Mouse (Mus musculus) midbrain, embryonic 10.5 days (tissue): ENCODE measurements at regions not wholly inside any gene's neighbourhood (a gene's known extent, or its start where the extent isn't known, plus 50 kb on each side); places are given as distances from the start of the nearest gene placed in this dataset.

Source experiments
- DNase-seq: peaks from one replicate; pipeline ENCODE4 v3.0.0-alpha.2; 2017; ENCODE audit warnings: low spot score
- H3K27ac ChIP-seq: fragments of 300-500 bp; sonication (generic); replicated peaks from 2 replicates; pipeline ENCODE4 v1.5.1; 2016; ENCODE audit warnings: mild to moderate bottlenecking
- H3K27me3 ChIP-seq: fragments of 300-500 bp; sonication (generic); 2 replicates; pipeline ENCODE4 v1.6.1; 2016; ENCODE audit warnings: low read depth, mild to moderate bottlenecking; ENCODE audit not compliant: poor library complexity, severe bottlenecking
- H3K36me3 ChIP-seq: fragments of 300-500 bp; sonication (generic); 2 replicates; pipeline ENCODE4 v1.6.1; 2016; ENCODE audit warnings: mild to moderate bottlenecking, moderate library complexity
- H3K4me1 ChIP-seq: fragments of 300-500 bp; sonication (generic); 2 replicates; pipeline ENCODE4 v1.6.1; 2016
- H3K4me3 ChIP-seq: fragments of 300-500 bp; sonication (generic); 2 replicates; pipeline ENCODE4 v1.5.1; 2016; ENCODE audit warnings: mild to moderate bottlenecking, moderate library complexity
- H3K9me3 ChIP-seq: fragments of 300-500 bp; sonication (generic); replicated peaks from 2 replicates; pipeline ENCODE4 v1.6.1; 2016; ENCODE audit warnings: mild to moderate bottlenecking
- WGBS: fragments of 180-500 bp; shearing (Covaris S2); methylation state at CpG from one replicate; pipeline ENCODE4 v1.1.7; 2016; 5-methylcytosine and 5-hydroxymethylcytosine counted together

DNA sequence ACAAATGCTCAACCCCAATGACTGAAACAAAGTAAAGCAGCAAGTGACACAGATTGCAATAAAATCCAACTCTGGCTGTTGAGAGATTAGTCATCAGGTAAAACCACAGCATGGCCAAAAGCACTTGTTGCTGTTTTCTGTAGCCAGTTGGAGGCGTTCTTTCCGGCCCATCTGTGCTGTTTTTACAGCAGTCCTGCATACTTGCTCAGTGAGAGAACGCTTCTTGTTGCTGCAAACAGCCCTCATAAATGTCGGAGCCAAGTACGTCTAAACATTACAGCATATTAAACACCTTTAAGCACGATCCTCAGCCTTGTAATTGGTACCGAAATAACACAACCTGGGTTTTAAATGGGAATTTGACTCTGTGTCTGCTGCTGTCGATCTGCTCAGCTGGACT is 65.6 kb upstream of the Hs3st3a1 start:
- no peak for DNase-seq
- Histone ChIP-seq H3K36me3 (no peaks in the 10 kb centered on the region), H3K4me1 (0 out of 2 replicates have a peak, but pooled peaks cover 7% of the 10 kb centered on the region), H3K9me3 (no peaks in the 10 kb centered on the region), H3K27me3 (no peaks in the 10 kb centered on the region), H3K4me3 (no peak overlapping the region), H3K27ac (no peak overlapping the region)
- 79% methylated on average over 8 of the region's 8 CpGs for WGBS

DNA sequence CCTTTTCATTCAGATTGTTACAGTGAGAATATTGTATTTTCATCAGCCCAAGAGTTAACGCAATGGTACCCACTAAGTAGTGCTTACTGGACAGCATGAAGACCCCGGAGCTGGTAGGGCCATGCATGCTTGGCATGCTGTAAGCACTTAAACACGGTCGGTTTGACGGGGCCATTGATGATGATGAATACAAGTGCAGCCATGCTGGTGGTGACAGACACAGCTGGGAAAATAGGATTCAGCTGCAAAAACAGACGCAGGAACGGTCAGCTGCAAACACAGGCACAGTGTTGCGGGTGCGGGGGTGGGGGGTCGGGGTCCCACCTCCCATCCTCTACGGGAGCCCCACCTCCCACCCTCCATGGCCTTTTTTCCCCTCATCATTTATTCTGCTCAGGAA is 99.7 kb upstream of the Hs3st3a1 start:
- no peak for DNase-seq
- Histone ChIP-seq H3K36me3 (no peaks in the 10 kb centered on the region), H3K27me3 (no peaks in the 10 kb centered on the region), H3K27ac (no peak overlapping the region), H3K4me3 (no peak overlapping the region), H3K9me3 (no peaks in the 10 kb centered on the region), H3K4me1 (no peaks in the 10 kb centered on the region)
- WGBS = 84% methylated on average over 11 of the region's 11 CpGs

DNA sequence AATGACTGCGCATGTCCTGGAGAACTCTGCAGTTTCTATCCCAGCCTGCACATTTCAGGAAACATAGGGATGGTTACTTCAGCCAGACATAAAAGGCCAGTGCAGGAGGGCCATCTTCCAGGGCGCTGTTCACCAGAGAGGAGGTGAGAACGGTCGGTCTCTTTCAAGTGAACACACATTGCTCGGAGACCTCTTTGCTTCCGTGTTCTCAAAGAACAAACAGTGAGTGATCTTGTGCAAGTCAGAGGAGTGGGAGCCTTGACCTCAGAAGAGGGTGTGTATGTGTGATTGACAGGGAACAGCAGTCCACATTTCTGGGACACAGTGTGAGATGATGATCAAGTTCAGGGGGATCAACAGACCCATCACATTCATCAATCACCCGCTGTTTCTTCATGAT is 102.7 kb upstream of the Hs3st3a1 start:
- no peaks in the 10 kb centered on the region for H3K36me3 ChIP-seq
- 91% methylated on average over 7 of the region's 7 CpGs for WGBS
- no peak overlapping the region for H3K27ac ChIP-seq
- DNase-seq = no peak
- no peak overlapping the region for H3K4me3 ChIP-seq
- H3K9me3 ChIP-seq = no peaks in the 10 kb centered on the region
- peaks cover 6% of the 10 kb centered on the region for H3K4me1 ChIP-seq
- no peaks in the 10 kb centered on the region for H3K27me3 ChIP-seq

DNA sequence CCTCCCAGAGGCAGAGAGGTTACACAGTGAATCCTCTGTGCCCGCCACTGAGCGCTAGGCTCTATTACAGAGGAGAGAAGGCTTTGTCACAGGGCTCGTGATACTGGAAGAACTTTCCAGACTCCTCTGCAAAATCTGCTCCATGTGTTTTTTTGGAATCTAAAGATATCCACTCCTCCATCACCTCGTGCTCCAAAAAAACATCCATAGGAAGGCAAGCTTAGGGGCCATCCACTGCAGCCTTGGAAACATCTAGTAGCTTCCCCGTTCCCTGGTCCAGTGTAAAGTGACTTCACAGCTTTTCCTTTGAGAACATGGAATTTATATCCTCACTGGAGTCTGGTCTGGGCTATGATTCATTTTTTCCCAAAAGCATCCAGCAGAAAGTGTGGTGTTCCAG is 103.3 kb upstream of the Hs3st3a1 start:
- Histone ChIP-seq H3K4me1 (peaks cover 6% of the 10 kb centered on the region), H3K27ac (no peak overlapping the region), H3K9me3 (no peaks in the 10 kb centered on the region), H3K4me3 (no peak overlapping the region), H3K27me3 (no peaks in the 10 kb centered on the region), H3K36me3 (no peaks in the 10 kb centered on the region)
- 86% methylated on average over 5 of the region's 5 CpGs for WGBS
- DNase-seq = no peak

DNA sequence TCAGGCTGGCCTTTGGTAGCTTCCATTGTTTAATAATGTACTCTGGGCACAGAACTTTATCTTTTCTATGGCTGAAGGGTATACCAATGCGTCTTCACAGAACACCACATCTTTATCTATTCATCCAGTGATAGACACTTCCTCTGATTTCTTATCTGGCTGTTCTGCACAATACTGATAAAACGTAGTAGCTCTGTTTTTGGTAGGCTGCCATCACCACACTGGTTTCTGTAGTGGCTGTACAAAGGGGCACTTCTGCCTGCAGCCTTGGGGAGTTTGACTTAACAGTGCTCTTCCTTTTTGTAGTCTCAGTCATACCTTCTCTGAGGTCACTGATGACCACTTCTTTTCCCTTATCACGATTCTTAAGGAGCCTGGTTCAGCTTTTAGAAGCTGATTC is 106.0 kb upstream of the Hs3st3a1 start:
- WGBS = 84% methylated on average over 3 of the region's 3 CpGs
- Histone ChIP-seq H3K4me3 (no peak overlapping the region), H3K36me3 (no peaks in the 10 kb centered on the region), H3K4me1 (peaks cover 6% of the 10 kb centered on the region), H3K27me3 (no peaks in the 10 kb centered on the region), H3K9me3 (no peaks in the 10 kb centered on the region), H3K27ac (no peak overlapping the region)
- no peak for DNase-seq

DNA sequence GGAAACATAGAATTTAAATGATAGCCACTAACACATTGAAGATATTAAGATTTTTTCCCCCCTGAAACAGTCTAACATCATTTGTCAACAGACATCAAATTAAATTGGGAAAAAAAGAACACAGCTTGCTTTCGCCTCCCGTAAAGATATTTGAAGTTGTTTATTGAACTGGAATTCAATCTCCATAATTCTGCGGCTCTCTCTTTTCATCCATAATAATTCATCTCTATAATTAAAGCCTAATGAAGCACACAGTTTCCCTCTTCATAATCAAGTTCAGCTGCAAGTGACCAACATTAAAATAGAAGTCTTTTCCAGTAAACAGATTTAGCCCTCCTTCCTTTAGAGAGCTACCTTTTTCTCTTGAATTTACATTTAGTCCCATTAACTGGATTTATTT is 107.4 kb upstream of the Hs3st3a1 start:
- Histone ChIP-seq H3K4me3 (no peak overlapping the region), H3K27me3 (no peaks in the 10 kb centered on the region), H3K4me1 (peaks cover 6% of the 10 kb centered on the region), H3K9me3 (no peaks in the 10 kb centered on the region), H3K36me3 (no peaks in the 10 kb centered on the region), H3K27ac (no peak overlapping the region)
- WGBS = 84% methylated on average over 3 of the region's 3 CpGs
- DNase-seq = no peak

DNA sequence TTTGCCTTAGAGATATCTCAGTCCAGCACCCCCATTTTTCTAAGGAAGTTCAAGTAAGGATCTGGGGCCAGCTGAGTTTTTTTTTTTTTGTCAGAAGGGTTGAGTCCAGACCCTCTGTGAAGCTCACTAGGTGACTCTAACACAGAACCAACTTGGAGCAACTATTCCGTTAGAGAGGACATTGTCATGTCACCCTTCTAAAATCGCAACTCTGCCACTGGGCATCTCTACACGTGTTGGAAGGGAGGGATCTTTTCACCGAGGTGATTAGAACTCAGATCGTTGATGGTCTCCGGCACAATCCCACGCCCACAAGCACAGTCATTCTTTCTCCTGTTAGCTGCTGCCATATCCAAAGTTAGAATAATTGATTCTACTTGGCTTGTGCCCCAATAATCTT is 108.5 kb upstream of the Hs3st3a1 start:
- Histone ChIP-seq H3K27me3 (no peaks in the 10 kb centered on the region), H3K4me1 (peaks cover 6% of the 10 kb centered on the region), H3K36me3 (no peaks in the 10 kb centered on the region), H3K4me3 (no peak overlapping the region), H3K27ac (no peak overlapping the region), H3K9me3 (no peaks in the 10 kb centered on the region)
- 84% methylated on average over 7 of the region's 7 CpGs for WGBS
- DNase-seq = no peak

DNA sequence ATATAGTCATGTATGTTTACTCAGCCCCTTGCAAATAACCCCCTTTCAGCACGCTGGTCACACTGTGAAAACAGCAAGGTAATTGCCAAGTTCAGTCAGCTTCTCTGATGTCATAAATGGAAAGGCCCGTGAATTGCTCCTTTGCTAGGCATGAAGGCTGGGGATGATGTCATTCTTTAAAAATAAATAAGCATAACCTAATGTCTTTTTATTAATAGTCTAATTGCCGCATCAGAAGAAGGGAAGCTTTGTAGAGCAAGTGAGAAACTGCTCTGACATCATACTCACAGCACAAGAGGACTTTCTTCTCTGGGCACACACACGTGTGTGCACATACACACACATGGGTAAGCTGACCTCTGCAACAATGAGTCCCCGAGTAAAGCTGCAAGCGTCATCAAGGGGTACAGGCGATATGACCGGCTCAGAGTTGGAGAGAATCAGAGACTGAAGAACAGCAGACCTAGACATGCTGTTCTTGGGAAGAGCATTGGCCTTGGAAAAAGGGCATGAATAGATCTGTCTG is 113.2 kb upstream of the Hs3st3a1 start:
- no peaks in the 10 kb centered on the region for H3K27me3 ChIP-seq
- H3K9me3 ChIP-seq = no peaks in the 10 kb centered on the region
- H3K36me3 ChIP-seq = no peaks in the 10 kb centered on the region
- H3K4me1 ChIP-seq = no peaks in the 10 kb centered on the region
- WGBS = 92% methylated on average over 8 of the region's 8 CpGs
- H3K27ac ChIP-seq = no peak overlapping the region
- DNase-seq = no peak
- H3K4me3 ChIP-seq = no peak overlapping the region

DNA sequence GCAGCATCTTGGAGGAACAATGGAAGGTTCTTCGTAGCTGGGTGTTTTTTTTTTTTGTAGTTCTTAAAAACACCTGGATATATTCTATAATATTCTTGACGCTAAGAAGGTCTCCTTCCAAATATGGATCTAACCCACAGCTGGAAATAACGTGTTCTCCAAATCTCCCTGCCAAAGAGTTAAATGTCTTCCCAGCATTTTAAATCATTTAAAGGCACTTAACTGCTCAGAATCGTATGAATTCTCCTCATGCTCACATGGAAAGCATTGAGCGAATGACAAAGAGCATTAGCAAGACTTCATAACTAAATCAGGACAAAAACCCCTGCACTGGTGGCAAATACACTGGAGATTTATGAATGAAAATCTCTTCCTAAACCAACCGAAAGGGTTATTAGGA is 117.7 kb upstream of the Hs3st3a1 start:
- no peak for DNase-seq
- peaks cover 9% of the 10 kb centered on the region for H3K4me1 ChIP-seq
- no peak overlapping the region for H3K4me3 ChIP-seq
- H3K9me3 ChIP-seq = no peaks in the 10 kb centered on the region
- WGBS = 90% methylated on average over 6 of the region's 6 CpGs
- H3K27ac ChIP-seq = no peak overlapping the region
- H3K27me3 ChIP-seq = no peaks in the 10 kb centered on the region
- no peaks in the 10 kb centered on the region for H3K36me3 ChIP-seq

DNA sequence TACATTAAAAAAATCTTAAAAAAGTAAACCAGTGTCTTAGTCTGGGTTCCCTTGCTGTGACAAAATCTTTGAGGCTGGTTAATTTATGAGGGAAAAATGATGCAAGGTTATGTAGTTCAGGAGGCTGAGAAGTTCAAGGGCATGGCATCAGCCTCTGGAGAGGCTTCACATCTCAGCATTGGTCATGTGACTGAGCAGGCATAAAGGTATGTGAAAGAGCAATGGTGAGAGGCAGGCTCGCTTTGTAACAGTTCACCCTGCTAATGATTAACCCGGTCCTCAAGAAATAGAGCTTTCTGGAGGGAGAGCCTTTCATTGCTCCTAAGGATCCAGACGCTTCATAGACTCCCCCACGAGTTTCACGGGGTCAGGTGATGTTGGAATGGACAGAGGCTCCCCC is 120.1 kb upstream of the Hs3st3a1 start:
- Histone ChIP-seq H3K36me3 (no peaks in the 10 kb centered on the region), H3K27ac (no peak overlapping the region), H3K9me3 (no peaks in the 10 kb centered on the region), H3K4me3 (no peak overlapping the region), H3K4me1 (peaks cover 9% of the 10 kb centered on the region), H3K27me3 (no peaks in the 10 kb centered on the region)
- no peak for DNase-seq
- WGBS = 81% methylated on average over 5 of the region's 5 CpGs

DNA sequence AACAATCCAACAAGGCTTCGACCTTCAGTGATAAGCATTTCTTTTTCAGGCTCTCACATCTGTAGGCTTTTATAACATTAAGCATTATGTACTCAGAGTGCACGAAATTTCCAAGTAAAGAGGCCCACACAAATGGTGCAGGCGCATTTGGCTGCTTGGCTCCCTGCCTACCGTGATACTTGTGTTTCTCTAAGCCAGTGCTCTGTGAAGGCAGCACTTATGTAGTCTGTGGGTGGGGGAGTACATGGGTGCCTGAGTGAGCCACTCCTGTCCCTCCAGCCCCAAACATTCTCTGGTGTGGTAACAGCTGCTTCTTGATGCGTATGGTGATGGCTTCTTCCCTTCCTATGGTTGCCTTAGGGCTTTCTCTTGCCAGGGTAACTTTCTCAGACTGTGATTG is 121.9 kb upstream of the Hs3st3a1 start:
- no peak for DNase-seq

DNA sequence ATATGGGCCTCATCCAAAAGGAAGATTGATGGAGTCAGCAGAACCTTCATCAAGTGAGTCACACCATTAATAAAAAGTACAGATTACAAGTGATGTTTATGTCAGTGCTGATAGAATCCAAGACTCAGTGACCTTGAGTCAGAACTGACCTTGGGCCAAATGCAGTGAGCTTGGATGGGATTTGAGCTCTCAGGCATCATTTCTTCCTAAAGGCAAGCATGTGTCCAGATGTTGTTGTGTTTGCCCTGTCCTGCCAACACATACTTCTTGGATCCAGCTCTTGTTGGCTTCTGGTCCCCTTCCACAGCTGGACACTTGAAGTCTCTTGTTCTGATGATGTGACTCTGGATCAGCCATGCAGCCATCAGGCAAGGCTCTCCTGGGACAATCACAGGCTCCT is 125.3 kb upstream of the Hs3st3a1 start:
- Histone ChIP-seq H3K9me3 (no peaks in the 10 kb centered on the region), H3K4me1 (peaks cover 4% of the 10 kb centered on the region; the same call in 1 of the 2 replicates), H3K4me3 (no peak overlapping the region), H3K36me3 (no peaks in the 10 kb centered on the region), H3K27me3 (no peaks in the 10 kb centered on the region), H3K27ac (no peak overlapping the region)
- DNase-seq = no peak

More for the DNA sequence above, 121.9 kb upstream of the Hs3st3a1 start:
- peaks cover 13% of the 10 kb centered on the region for H3K4me1 ChIP-seq
- H3K27me3 ChIP-seq = no peaks in the 10 kb centered on the region
- H3K27ac ChIP-seq = no peak overlapping the region
- WGBS = 84% methylated on average over 5 of the region's 5 CpGs
- no peak overlapping the region for H3K4me3 ChIP-seq
- no peaks in the 10 kb centered on the region for H3K36me3 ChIP-seq
- H3K9me3 ChIP-seq = no peaks in the 10 kb centered on the region

DNA sequence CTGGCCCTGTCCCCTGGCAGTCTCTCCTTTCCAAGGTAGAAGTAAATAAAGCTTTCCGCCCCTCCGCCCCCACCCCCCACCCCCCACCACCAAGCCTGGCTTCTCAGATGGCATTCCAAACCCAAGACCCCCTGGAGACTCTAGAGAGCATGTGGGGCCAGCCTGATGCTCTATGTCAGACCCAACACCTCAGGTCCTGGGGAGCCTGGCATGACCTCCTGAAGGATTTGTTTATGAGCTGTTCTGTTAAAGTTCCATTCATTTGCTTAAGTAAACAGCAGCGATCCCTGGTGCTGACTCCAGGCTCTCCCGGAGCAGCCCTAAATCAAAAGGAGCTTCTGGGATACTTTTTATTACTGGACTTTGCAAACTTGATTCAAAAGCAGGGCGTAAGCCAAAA is 137.3 kb upstream of the Hs3st3a1 start:
- no peak for DNase-seq
- WGBS = 25% methylated on average over 5 of the region's 5 CpGs
- no peak overlapping the region for H3K4me3 ChIP-seq

DNA sequence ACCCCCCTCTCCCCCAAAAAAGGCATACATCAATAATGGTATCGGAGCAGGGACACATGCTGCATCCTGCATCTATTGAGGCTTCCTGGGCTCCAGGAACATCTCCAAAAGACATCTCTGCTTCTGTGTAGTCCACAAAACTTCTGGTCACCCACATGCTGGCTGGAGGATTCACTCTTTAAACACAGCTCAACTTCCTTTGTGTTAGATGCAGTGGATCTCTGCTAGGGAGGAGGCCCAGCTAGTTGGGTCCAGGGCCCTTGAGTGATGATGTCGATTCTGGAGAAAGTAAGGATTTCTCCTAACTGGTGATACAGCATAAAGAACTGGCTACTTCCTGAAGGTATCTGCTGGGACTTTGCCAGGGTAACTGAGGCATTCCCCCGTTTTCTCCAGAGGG is 146.9 kb upstream of the Hs3st3a1 start:
- Histone ChIP-seq H3K4me3 (no peak overlapping the region), H3K4me1 (peaks cover 29% of the 10 kb centered on the region), H3K9me3 (0 out of 2 replicates have a peak, but pooled peaks cover 3% of the 10 kb centered on the region), H3K27me3 (no peaks in the 10 kb centered on the region), H3K36me3 (no peaks in the 10 kb centered on the region), H3K27ac (no peak overlapping the region)
- DNase-seq = no peak
- 88% methylated on average over 3 of the region's 3 CpGs for WGBS

More for the DNA sequence above, 137.3 kb upstream of the Hs3st3a1 start:
- Histone ChIP-seq H3K27me3 (no peaks in the 10 kb centered on the region), H3K9me3 (no peaks in the 10 kb centered on the region), H3K36me3 (no peaks in the 10 kb centered on the region), H3K4me1 (peaks cover 20% of the 10 kb centered on the region), H3K27ac (0 out of 2 replicates have a peak overlapping the region, but pooled peaks have one; percentile 3)
